Mouse (Mus musculus): Measurements from ENCODE around the gene Apol7e.
"Not testable (repeated sequence)": the region's sequence is repeated elsewhere in the genome, so short reads cannot be mapped to it uniquely, and the experiment has no call there.

Gene Apol7e

GRCm38 (mm10) chr15:77698656-77699055, at the start of gene Apol7e:
Gene Apol7e, plus strand, starts transcription at chr15:77698857.
- DNase-seq (ENCODE audit: low spot score), result not testable (repeated sequence)

- DNase-seq (ENCODE audit: low spot score), result not testable (repeated sequence)
These were observed 47.5 kb upstream of the Apol7e start for GRCm38 (mm10) chr15:77651143-77651542.

- not testable (repeated sequence) for DNase-seq (ENCODE audit: low spot score)
These were observed 38.9 kb upstream of the Apol7e start for GRCm38 (mm10) chr15:77659773-77660172.

GRCm38 (mm10) chr15:77661841-77662240, 36.8 kb upstream of the Apol7e start:
- DNase-seq (ENCODE audit: low spot score), result not testable (repeated sequence)

GRCm38 (mm10) chr15:77674081-77674480, 24.6 kb upstream of the Apol7e start:
- not testable (repeated sequence) for DNase-seq (ENCODE audit: low spot score)

- peak; percentile 66 for DNase-seq (ENCODE audit: low spot score)
These were observed 14.7 kb upstream of the Apol7e start for GRCm38 (mm10) chr15:77683944-77684343.

- DNase-seq (ENCODE audit: low spot score), result peak; percentile 63
These were observed 6.9 kb upstream of the Apol7e start for GRCm38 (mm10) chr15:77691532-77692311.

GRCm38 (mm10) chr15:77694687-77695295, 3.9 kb upstream of the Apol7e start:
- peak; percentile 29 for DNase-seq (ENCODE audit: low spot score)

GRCm38 (mm10) chr15:77705306-77705705, 6.6 kb downstream of the Apol7e start:
- not testable (repeated sequence) for DNase-seq (ENCODE audit: low spot score)

GRCm38 (mm10) chr15:77708936-77709335, 10.3 kb downstream of the Apol7e start:
- DNase-seq (ENCODE audit: low spot score), result not testable (repeated sequence)

- not testable (repeated sequence) for DNase-seq (ENCODE audit: low spot score)
These were observed 19.6 kb downstream of the Apol7e start for GRCm38 (mm10) chr15:77718240-77718639.

GRCm38 (mm10) chr15:77721509-77721908, 22.9 kb downstream of the Apol7e start:
- not testable (repeated sequence) for DNase-seq (ENCODE audit: low spot score)

- DNase-seq (ENCODE audit: low spot score), result not testable (repeated sequence)
These were observed 25.7 kb downstream of the Apol7e start for GRCm38 (mm10) chr15:77724208-77724911.

GRCm38 (mm10) chr15:77725393-77726020, 26.9 kb downstream of the Apol7e start:
- DNase-seq (ENCODE audit: low spot score), result not testable (repeated sequence)

- DNase-seq (ENCODE audit: low spot score), result not testable (repeated sequence)
These were observed 28.5 kb downstream of the Apol7e start for GRCm38 (mm10) chr15:77727139-77727538.

- not testable (repeated sequence) for DNase-seq (ENCODE audit: low spot score)
These were observed 29.1 kb downstream of the Apol7e start for GRCm38 (mm10) chr15:77727745-77728144.

- not testable (repeated sequence) for DNase-seq (ENCODE audit: low spot score)
These were observed 30.1 kb downstream of the Apol7e start, which contains the start of gene Apol9b for GRCm38 (mm10) chr15:77728739-77729138. Gene Apol9b, plus strand, starts transcription at chr15:77729039.

- no peak for DNase-seq (ENCODE audit: low spot score)
These were observed 32.9 kb downstream of the Apol7e start for GRCm38 (mm10) chr15:77731605-77732004.

GRCm38 (mm10) chr15:77732851-77733250, 34.2 kb downstream of the Apol7e start:
- not testable (repeated sequence) for DNase-seq (ENCODE audit: low spot score)

- not testable (repeated sequence) for DNase-seq (ENCODE audit: low spot score)
These were observed 34.7 kb downstream of the Apol7e start for GRCm38 (mm10) chr15:77733380-77733779.

GRCm38 (mm10) chr15:77733903-77734302, 35.2 kb downstream of the Apol7e start:
- DNase-seq (ENCODE audit: low spot score), result not testable (repeated sequence)

All from embryo, embryonic 10 days (tissue).